Mouse (Mus musculus) pancreas, adult 10 weeks (tissue): ENCODE results near the gene Tnfaip8l3. TPM values are rescaled to one million over a fixed set of nuclear protein-coding genes. Genes with fewer than 3 reads are reported as not detected.

Experiments
- polyA plus RNA-seq: library from polyadenylated mRNA; stranded (reverse); fragments of 350-450 nt; fragmentation: Illumina TruSeq; extraction: RNeasy Lipid Tissue Mini Kit (QIAGEN cat#74804); gene quantifications from one replicate; pipeline ENCODE4 v1.2.3, GENCODE M21; 2015; ENCODE audit warnings: low read depth, low replicate concordance; ENCODE audit not compliant: insufficient read depth

Tnfaip8l3 gene
- not detected for polyA plus RNA-seq

DNA sequence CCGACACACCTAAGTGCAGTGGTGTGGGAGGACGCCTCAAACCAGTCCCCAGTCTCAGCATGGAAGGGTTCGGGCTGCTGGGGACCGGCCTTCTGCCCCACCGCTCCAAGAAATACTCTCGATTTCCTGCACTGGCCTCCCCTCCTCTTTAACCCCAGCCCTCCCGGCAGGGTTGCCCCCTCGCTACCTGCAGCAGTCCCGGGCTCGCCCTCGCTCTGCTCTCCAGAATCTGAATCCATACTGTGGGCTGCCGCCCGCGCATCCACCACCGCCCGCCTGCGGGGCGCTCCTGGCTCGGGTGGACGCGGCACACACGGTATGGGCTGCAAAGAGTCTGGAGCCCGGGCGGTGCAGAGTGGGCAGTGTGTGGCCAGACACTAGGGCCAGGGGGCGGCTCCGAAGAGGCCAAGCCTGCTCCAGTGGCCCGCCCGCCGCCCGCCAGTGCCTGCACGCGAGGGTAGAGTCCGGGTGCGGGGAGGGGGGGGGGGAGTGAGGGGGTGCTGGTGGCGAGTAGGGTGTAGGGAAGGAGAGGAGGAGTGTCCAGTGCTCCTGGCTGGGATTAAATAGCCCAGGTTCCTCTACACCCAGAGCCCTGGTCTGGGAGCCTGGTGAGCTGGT, at the start of gene Tnfaip8l3:
Tnfaip8l3 (minus strand) TSS at position 357 of the 618 bp plus-strand sequence.

DNA sequence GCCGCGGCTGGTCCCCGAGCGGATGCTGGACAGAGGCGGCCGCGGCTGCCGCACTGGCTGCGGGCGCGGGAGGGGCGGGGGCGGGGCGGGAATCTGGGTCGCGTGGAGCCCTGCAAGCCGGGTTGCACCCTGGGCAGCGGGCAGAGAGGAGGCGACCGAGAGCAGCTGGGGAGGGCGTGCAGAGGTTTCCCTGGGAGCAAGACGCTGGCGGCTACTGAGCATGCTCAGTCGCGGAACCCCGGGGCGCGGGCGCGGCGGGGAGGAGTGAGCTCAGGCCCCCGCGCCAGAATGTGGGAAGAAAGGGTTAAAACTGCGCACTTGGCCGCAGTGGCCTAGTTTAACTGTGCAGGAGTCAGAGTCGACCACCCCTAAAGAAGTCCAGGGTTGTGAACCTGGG, 93.1 kb downstream of the Tnfaip8l3 start, which contains the start of gene Elmod1:
Elmod1 (minus strand) TSS at position 180 of the 397 bp plus-strand sequence.

Other genes with a start within 250 kb of the Tnfaip8l3 start
- gene Sln, start 218.2 kb downstream of the Tnfaip8l3 start, polyA plus RNA-seq, result not detected
- gene Elmod1, start 93.1 kb downstream of the Tnfaip8l3 start, polyA plus RNA-seq, result not detected
- gene Cyp19a1, start 199.7 kb upstream of the Tnfaip8l3 start, polyA plus RNA-seq, result not detected
- gene Gldn, start 218.1 kb upstream of the Tnfaip8l3 start, polyA plus RNA-seq, result not detected